In the genomic region with DNA sequence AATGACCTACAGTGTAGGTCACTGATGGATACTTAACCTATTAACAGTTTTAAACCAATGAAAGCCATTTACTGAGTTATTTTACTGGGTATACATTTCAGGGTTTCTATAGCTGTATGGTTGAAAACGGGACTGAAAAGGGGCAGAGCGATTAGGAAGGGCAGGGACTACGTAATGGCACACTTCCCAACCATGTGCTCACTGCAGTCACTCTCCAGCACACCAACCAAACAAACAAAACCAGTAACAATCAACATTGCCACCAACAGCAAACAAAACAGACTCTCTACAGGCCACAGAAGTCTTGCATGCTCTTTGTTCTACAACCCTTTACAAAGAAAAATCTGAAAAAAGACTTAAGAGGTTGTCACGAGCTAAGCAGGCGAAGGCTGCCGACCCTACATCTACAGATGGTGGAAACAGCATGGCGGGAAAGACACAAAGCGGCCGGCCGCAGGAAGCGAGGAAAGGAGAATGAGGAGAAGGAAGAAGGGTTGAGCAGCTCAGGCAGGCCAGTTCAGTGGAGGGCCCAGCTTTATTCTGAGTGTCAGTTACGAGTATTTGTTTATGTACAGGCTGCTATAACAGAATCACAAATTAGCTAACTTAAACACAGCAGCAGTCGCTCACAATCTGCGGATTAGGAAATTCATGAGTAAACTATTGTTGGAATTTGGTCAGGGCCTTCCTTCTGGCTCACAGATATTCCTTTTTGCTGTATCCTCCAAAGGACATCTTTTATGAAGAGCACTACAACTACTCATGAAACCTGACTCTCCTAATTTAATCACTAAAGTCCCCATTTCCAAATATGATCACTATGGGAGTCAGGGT, we compare ENCODE assay signal across 16 mouse cellular contexts. TPM values are rescaled to one million over a fixed set of nuclear protein-coding genes. Genes with fewer than 3 reads are reported as not detected.
DNase-seq lines count a peak whose midpoint lies in the region; ATAC-seq lines count a peak whose summit lies in the region.
"Had no signal": no experiment of that assay in that cellular context is flagged by ENCODE, and none has a peak within 500 bp of the region (broad histone marks: within the 10 kb centered on the region; RNA-seq: fewer than 3 reads in every experiment).

No protein-coding gene starts in this region.

- peaks cover 69% of the 10 kb centered on the region for H3K4me1 ChIP-seq in kidney, embryonic 15.5 days
- H3K4me1 ChIP-seq in midbrain, embryonic 13.5 days (replicated peaks) = peaks cover 67% of the 10 kb centered on the region
- peaks cover 17% of the 10 kb centered on the region; the same call in 1 of the 2 replicates for H3K4me1 ChIP-seq in midbrain, embryonic 11.5 days (ENCODE audit: control insufficient read depth, insufficient read depth, low read length)
- peaks cover 41% of the 10 kb centered on the region for H3K4me1 ChIP-seq in stomach, embryonic 16.5 days (ENCODE audit: control insufficient read depth, insufficient read depth, low read length)

- no peak overlapping the region for H3K4me3 ChIP-seq in kidney, embryonic 15.5 days (replicated peaks)
- H3K4me3 ChIP-seq in midbrain, embryonic 13.5 days (replicated peaks) = no peak overlapping the region
- H3K4me3 ChIP-seq in midbrain, embryonic 11.5 days (ENCODE audit: low read depth, low read length) = no peak overlapping the region
- no peak overlapping the region for H3K4me3 ChIP-seq in stomach, embryonic 16.5 days (replicated peaks; ENCODE audit: low read length)
- H3K4me3 ChIP-seq: erythroblast, embryonic 14.5 days; heart, embryonic 12.5 days; hindbrain, embryonic 15.5 days had no signal

- H3K27ac ChIP-seq in kidney, embryonic 15.5 days = peak overlapping the region; percentile 60; the same call in 1 of the 2 replicates
- H3K27ac ChIP-seq in midbrain, embryonic 13.5 days = peak overlapping the region; percentile 26; the same call in 1 of the 2 replicates
- no peak overlapping the region for H3K27ac ChIP-seq in midbrain, embryonic 11.5 days (ENCODE audit: low read depth, low read length)
- H3K27ac ChIP-seq in stomach, embryonic 16.5 days (ENCODE audit: low read length) = peak overlapping the region; percentile 41; the same call in 1 of the 2 replicates

- H3K27me3 ChIP-seq in kidney, embryonic 15.5 days = no peaks in the 10 kb centered on the region
- no peaks in the 10 kb centered on the region for H3K27me3 ChIP-seq in midbrain, embryonic 13.5 days
- no peaks in the 10 kb centered on the region for H3K27me3 ChIP-seq in midbrain, embryonic 11.5 days (ENCODE audit: control insufficient read depth, insufficient read depth, low read length)
- no peaks in the 10 kb centered on the region for H3K27me3 ChIP-seq in stomach, embryonic 16.5 days (ENCODE audit: control insufficient read depth, insufficient read depth, low read length)
- H3K27me3 ChIP-seq: heart, embryonic 12.5 days; hindbrain, embryonic 15.5 days had no signal

- WGBS in kidney, embryonic 15.5 days = 75% methylated on average over 14 of the region's 14 CpGs
- 61% methylated on average over 14 of the region's 14 CpGs for WGBS in midbrain, embryonic 13.5 days
- 73% methylated on average over 14 of the region's 14 CpGs for WGBS in midbrain, embryonic 11.5 days
- 63% methylated on average over 14 of the region's 14 CpGs for WGBS in stomach, embryonic 16.5 days

- DNase-seq in cerebellum, postnatal 14 days = peak; percentile 35 to 41
- no peak for DNase-seq in cerebellum, adult 11-12 months
- no peak for DNase-seq in kidney, postnatal 4 days
- no peak for DNase-seq in midbrain, embryonic 11.5 days (ENCODE audit: low spot score, missing footprints)
- DNase-seq in thymus, postnatal 36 days = no peak
- DNase-seq: adrenal gland, postnatal 10 days; gastrocnemius, postnatal 14 days; lung, postnatal 14 days; midbrain, embryonic 14.5 days; right cerebral cortex, adult 18-20 months had no signal

- peaks cover 20% of the 10 kb centered on the region for H3K36me3 ChIP-seq in kidney, embryonic 15.5 days
- peaks cover 8% of the 10 kb centered on the region; the same call in 1 of the 2 replicates for H3K36me3 ChIP-seq in midbrain, embryonic 13.5 days
- peaks cover 2% of the 10 kb centered on the region; the same call in 1 of the 2 replicates for H3K36me3 ChIP-seq in midbrain, embryonic 11.5 days (ENCODE audit: control insufficient read depth, insufficient read depth, low read length)
- no peaks in the 10 kb centered on the region for H3K36me3 ChIP-seq in stomach, embryonic 16.5 days (ENCODE audit: control insufficient read depth, insufficient read depth, low read length)
- H3K36me3 ChIP-seq: hindbrain, embryonic 15.5 days had no signal

- no peaks in the 10 kb centered on the region for H3K9me3 ChIP-seq in kidney, embryonic 15.5 days (replicated peaks)
- H3K9me3 ChIP-seq in midbrain, embryonic 13.5 days = no peaks in the 10 kb centered on the region
- no peaks in the 10 kb centered on the region for H3K9me3 ChIP-seq in midbrain, embryonic 11.5 days (ENCODE audit: control insufficient read depth, low read length)
- no peaks in the 10 kb centered on the region for H3K9me3 ChIP-seq in stomach, embryonic 16.5 days (replicated peaks; ENCODE audit: control insufficient read depth, low read length)
- H3K9me3 ChIP-seq: heart, embryonic 12.5 days; hindbrain, embryonic 15.5 days had no signal

- no peak overlapping the region for H3K9ac ChIP-seq in kidney, embryonic 15.5 days
- H3K9ac ChIP-seq in midbrain, embryonic 13.5 days (replicated peaks) = no peak overlapping the region
- no peak overlapping the region for H3K9ac ChIP-seq in midbrain, embryonic 11.5 days (ENCODE audit: low read length)
- no peak overlapping the region for H3K9ac ChIP-seq in stomach, embryonic 16.5 days (ENCODE audit: low read length)
- H3K9ac ChIP-seq: heart, embryonic 12.5 days; hindbrain, embryonic 15.5 days had no signal

- H3K4me2 ChIP-seq in kidney, embryonic 15.5 days = no peak overlapping the region
- H3K4me2 ChIP-seq in midbrain, embryonic 13.5 days (replicated peaks) = no peak overlapping the region
- H3K4me2 ChIP-seq in midbrain, embryonic 11.5 days = no peak overlapping the region
- no peak overlapping the region for H3K4me2 ChIP-seq in stomach, embryonic 16.5 days (ENCODE audit: low read depth, low read length)
- H3K4me2 ChIP-seq: heart, embryonic 12.5 days; hindbrain, embryonic 15.5 days had no signal

- ATAC-seq in kidney, embryonic 15.5 days (replicated peaks; ENCODE audit: low FRiP score) = no peak
- no peak for ATAC-seq in midbrain, embryonic 13.5 days
- no peak for ATAC-seq in midbrain, embryonic 11.5 days (ENCODE audit: low FRiP score)
- ATAC-seq in stomach, embryonic 16.5 days (ENCODE audit: insufficient read depth, low FRiP score) = no peak

RNA-seq across cellular contexts. Expression of a gene that starts 12.0 kb away (rescaled TPM):
- 69.0 and 77.0 TPM in 2 replicates for polyA plus RNA-seq in kidney, embryonic 15.5 days (2015; fragmentation: Nextera tagmentation; extraction: Ambion mirVana)
- polyA plus RNA-seq in midbrain, embryonic 13.5 days (2015; fragmentation: Nextera tagmentation; extraction: Ambion mirVana) = 70.3 and 71.4 TPM in 2 replicates
- polyA plus RNA-seq in midbrain, embryonic 11.5 days (2014; fragmentation: Nextera tagmentation; extraction: Ambion mirVana) = 63.1 and 70.5 TPM in 2 replicates
- polyA plus RNA-seq in stomach, embryonic 16.5 days (2015; fragmentation: Nextera tagmentation; extraction: Ambion mirVana) = 50.9 and 58.3 TPM in 2 replicates

Comparison
In these comparisons a context has a peak if more than half of its experiments do, and no peak if none do; other contexts are left out.
1. DNase-seq: peak in cerebellum, postnatal 14 days (2 of 2); none in cerebellum, adult 11-12 months (single experiment), kidney, postnatal 4 days (0 of 2), midbrain, embryonic 11.5 days (single experiment) and thymus, postnatal 36 days (0 of 2).